Mouse (Mus musculus) urinary bladder, postnatal 10 days (tissue): Measurements from ENCODE around the gene Elmod3.

ENCODE experiments used
- DNase-seq: peaks from one replicate; pipeline ENCODE4 v3.0.0; 2022; ENCODE audit warnings: low spot score

Elmod3 gene

GRCm38 (mm10) chr6:72615151-72615550, 16.9 kb upstream of the Elmod3 start:
- no peak for DNase-seq

- no peak for DNase-seq
Measured at GRCm38 (mm10) chr6:72610261-72610660, 12.0 kb upstream of the Elmod3 start.

DNA sequence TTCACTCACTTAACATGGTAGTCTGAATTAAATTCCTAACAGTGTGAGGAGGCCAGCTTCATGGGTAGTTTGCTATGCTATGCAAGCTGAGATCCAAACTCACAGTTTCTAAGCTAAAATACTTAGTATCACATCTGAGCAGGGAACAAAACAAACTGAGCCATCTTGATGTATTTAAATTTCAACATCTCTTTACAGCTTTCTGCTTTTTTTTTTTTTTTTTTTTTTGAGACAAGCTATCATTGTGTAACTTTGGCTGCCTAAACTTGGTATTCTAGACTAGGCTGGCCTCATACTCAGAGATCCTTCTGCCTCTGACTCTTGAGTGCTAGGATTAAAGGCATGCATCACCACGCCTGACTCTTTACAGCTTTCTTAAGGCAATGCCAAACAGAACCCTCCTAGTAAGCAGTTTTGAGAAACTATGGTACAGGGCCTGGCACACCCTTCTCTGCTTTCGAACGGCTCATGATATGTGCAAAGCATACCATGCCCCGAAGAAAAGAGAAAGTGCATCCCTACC, 10.5 kb upstream of the Elmod3 start:
- DNase-seq, result no peak

DNA sequence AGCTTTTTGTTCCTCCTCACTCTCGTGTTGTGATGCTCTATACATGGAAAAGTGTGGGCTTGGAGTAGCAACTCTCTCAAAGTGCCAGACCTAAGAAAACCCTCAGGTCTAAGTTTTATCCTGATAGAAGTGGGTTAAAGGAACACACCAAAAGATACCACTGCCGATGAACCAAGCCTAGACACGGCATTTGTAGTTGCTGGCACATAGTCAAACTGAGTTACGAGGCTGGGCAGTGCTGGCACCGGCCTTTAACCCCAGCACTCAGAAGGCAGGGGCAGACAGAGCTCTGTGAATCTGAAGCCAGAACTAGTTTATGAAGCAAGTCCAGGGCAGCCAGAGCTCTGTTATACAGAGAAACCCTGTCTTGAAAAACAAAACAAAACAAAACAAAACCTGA, 9.5 kb upstream of the Elmod3 start:
- DNase-seq, result no peak

DNA sequence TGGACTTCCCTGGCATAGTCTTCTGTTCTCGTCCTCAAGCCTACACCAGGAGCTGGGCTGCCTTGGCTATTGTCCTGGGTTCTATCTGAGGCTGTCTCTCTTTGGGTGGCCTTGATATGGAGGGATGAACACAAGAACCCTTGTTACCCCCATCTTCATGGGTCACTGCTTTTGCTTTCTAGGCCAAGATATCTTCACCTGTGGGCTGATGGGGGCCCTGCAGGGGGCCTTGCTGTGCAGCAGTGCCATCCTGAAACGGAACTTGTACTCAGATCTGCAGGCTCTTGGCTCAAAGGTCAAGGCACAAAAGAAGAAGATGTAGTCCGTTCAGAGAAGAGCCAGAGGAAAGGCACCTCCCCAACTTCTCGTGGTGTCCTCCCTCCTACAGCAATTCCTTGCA, 8.8 kb upstream of the Elmod3 start:
- no peak for DNase-seq

GRCm38 (mm10) chr6:72604066-72604465, 5.9 kb upstream of the Elmod3 start:
- DNase-seq, result no peak

DNA sequence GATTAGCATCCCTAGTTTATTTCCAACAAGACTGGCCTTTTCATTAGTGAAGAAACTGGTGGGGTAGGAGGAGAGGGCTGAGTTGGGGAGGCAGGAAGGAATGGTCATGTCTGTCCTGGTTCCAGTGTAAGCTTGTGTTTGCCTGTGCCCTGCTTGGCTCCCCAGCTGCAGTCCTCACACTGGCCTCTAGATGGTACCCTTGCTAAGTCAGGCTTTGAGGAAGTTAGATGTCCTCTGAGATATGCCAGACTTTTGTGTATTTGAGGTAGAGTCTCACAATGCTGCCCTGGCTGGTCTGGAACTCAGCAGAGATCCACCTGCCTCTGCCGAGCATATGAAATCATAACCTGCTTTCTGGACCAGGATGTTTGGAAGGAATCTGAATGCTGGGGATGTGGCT, 3.5 kb upstream of the Elmod3 start:
- no peak for DNase-seq

- DNase-seq, result no peak
Measured at GRCm38 (mm10) chr6:72600771-72601170, 2.6 kb upstream of the Elmod3 start.

DNA sequence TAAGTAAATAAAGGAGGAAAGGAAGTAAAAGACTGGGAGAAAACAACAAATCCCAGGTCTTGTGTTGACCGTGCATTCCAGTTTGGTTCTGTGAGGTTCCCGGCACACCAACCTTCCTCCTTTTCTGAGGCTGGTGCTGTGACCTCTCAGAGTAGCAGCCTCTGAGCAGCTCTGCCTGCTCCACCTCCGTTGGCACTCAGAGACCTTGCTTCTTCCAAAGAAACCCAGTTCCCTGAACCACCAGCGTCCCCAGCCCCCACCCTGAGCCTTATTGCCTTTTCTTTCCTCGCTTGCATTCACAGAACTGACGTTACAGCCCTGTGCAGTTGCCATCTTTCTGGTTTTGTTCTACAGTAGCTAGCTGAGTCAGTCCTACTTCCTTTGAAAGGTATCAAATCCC, 2.0 kb upstream of the Elmod3 start:
- DNase-seq, result no peak

GRCm38 (mm10) chr6:72598791-72599557, 761 bp upstream of the Elmod3 start:
- DNase-seq, result no peak

GRCm38 (mm10) chr6:72597083-72597874, 934 bp downstream of the Elmod3 start:
- no peak for DNase-seq

DNA sequence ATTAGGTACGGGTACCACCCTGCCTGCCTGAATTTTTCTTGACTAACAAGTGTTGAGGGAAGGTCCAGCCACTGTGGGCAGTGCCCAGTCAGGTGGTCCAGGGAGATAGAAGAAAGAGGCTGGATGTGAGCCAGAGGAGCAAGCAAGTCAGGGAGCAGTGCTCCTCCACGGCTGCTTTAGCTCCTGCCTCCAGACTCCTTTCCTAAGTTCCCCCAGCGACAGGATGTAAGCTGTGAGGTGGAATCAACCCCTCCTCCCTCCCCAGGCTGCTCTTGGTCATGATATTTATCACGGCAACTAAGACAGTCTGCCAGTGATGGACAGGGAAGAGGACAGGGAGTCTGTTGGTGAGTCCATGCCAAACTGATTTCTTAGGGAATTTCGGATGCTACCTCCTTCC, 4.3 kb downstream of the Elmod3 start:
- DNase-seq, result no peak

DNA sequence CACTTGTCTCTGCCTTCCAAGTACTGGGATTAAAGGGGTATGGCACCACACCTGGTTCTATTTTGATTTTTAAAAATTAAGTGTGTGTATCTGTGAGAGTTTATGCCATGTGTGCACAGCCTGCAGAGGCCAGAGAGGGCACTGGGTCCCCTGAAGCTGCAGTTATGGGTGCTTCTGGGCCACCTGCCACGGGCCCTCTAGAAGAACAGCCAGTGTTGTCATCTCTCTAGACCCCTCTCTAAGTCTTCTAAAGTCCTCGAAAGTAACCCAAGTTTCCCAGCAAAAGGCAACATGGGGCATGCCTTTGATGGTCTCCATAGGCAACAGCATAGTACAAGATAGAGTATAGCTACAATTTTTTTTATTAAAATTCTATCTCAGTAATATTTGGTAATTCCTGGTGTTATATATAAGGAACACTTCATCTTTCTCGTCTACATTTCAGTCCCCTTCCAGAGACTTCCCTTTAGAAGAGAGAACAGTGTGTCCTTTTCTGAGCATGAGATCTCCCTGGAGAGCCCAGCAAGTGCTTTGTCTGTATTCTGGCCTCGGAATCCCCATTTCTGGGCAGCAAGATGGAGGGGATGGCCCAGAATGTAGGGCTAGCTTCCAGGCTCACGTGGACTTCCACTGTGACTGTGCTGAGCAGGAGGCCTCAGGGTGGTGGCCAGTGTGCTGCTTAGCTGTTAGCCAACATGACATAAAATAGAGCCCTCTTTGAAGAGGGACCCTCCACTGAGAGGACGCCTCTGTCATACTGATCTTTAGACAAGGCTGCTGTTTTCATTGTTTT, 5.0 kb downstream of the Elmod3 start:
- no peak for DNase-seq

DNA sequence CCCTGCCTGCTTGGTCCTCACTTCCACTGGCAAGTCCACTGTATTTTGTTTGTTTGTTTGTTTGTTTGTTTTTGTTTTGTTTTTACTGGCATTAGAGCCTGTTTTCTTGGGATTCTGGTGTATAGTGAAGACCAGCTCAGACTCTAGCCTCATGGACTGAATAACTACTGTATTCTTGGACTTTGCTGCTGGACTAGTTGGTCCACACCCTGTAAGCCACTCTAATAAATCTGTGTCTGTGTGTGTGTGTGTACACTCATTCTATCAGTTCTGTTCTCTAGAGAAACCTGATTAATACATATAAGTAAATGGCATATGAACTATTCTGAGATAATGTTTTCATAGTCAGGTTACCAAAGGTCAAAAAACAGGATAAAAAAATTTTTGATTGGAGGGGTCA, 8.1 kb downstream of the Elmod3 start:
- DNase-seq, result no peak

DNA sequence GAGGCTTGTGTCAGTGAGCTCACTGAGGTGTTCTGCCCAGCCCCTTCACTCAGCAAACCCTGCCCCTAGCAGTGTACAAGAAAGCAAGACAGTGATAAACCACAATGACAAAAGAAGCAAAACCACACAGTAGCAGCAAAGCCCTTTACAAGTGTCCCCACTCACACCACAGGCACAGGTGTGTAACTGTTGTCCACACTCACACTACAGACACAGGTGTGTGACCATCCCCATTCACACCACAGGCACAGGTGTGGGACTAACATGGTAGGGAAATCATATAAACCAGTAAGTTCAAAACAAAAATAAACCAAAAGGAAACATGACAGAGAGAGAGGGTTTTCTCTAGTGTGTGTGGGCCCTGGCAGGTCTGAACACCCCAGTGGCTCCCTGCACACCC, 9.9 kb downstream of the Elmod3 start:
- no peak for DNase-seq

DNA sequence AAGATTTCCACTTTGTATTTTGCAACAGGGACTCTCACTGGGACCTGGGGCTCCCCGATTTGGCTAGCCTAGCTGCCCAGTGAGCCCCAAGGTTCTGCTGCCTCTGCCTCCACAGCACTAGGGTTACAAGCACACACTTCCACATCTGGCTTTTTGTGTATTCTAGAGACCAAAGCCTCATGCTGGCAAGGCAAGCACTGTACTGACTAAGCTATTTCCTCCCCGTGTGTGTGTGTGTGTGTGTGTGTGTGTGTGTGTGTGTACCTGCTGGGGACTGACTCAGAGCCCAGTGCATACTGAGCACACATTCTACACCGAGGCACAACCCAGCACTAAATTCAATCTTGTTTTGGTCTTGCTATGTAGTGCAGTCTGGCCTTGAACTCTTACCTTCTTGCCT, 11.5 kb downstream of the Elmod3 start:
- DNase-seq, result no peak

- no peak for DNase-seq
Measured at GRCm38 (mm10) chr6:72584154-72584553, 14.1 kb downstream of the Elmod3 start.

- no peak for DNase-seq
Measured at GRCm38 (mm10) chr6:72583211-72583839, 14.9 kb downstream of the Elmod3 start.

- DNase-seq, result no peak
Measured at GRCm38 (mm10) chr6:72581625-72582382, 16.4 kb downstream of the Elmod3 start.

- no peak for DNase-seq
Measured at GRCm38 (mm10) chr6:72576041-72576440, 22.2 kb downstream of the Elmod3 start.

GRCm38 (mm10) chr6:72571826-72572225, 26.4 kb downstream of the Elmod3 start:
- no peak for DNase-seq
